Mouse (Mus musculus) left cerebral cortex, adult 9 months (tissue): ENCODE data around the gene Utp11.

ENCODE experiments used
- DNase-seq, 2 experiments: peaks; one replicate each; pipeline ENCODE4 v3.0.0; 2022; ENCODE audit warnings: low spot score in 2 of 2

The Utp11 gene

DNA sequence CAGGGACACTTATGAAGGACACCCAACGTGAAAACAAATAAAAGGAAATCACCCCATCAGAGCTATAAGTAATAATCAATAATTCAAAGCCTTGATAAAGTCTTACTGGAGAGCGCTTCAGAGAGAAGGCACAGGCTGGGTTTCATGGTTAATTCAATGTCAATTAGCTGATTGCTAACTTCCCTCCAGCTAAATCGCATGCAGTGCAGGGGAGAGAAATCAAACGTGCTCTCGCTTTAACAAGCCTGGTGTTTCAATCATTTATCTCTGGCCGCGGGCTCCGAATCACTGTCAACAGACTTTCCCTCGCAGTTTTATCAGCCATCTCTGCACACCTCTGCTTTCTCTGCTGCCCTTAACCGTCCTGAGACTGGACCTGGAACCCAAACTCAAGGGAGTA lies 60.5 kb downstream of the Utp11 start:
- DNase-seq = no peak

DNA sequence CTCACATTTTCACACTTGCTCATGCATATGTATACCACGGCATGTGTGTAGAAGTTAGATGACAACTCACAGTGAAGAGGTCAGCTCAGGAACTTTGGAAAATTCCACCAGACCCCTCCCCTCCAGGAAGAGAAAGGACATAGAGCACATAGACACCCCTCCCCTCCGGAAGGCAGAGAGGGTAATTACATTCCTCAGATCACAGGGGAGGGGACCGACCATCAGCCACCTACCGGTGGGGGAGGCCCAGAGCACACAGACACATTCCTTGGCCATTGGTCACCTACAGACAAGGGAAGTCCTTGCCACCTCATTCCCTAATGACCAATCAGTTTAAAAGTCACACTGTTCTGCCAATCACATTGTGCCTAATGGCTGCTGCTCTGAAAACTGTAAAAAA lies 61.9 kb downstream of the Utp11 start:
- no peak for DNase-seq
